Mouse (Mus musculus): ENCODE data around the gene Tusc2. TPM values are rescaled to one million over a fixed set of nuclear protein-coding genes. Genes with fewer than 3 reads are reported as not detected.
A peak's percentile ranks its signal among the peaks of the same experiment; 100 is the strongest.

The Tusc2 gene
- polyA plus RNA-seq, 1 experiment from 2014 or later: 88.2 TPM

GRCm38 (mm10) chr9:107549297-107550074, 13.6 kb upstream of the Tusc2 start:
- Histone ChIP-seq H3K27ac (ENCODE audit: low read depth, low read length) (no peak overlapping the region), H3K36me3 (ENCODE audit: control insufficient read depth, insufficient read depth, low read length) (no peaks in the 10 kb centered on the region), H3K9ac (ENCODE audit: low read depth, low read length) (no peak overlapping the region), H3K4me2 (replicated peaks; ENCODE audit: low read depth, low read length) (no peak overlapping the region), H3K9me3 (ENCODE audit: control insufficient read depth, low read length) (no peaks in the 10 kb centered on the region), H3K27me3 (ENCODE audit: control insufficient read depth, insufficient read depth, low read length) (peaks cover 35% of the 10 kb centered on the region), H3K4me3 (ENCODE audit: low read depth, low read length) (no peak overlapping the region), H3K4me1 (replicated peaks; ENCODE audit: control insufficient read depth, insufficient read depth, low read length) (peaks cover 18% of the 10 kb centered on the region; the same call in 1 of the 2 replicates)
- WGBS: 87% methylated on average over 20 of the region's 20 CpGs
- DNase-seq (ENCODE audit: low spot score) (no peak), ATAC-seq (ENCODE audit: low FRiP score) (no peak)

GRCm38 (mm10) chr9:107550491-107551116, 12.5 kb upstream of the Tusc2 start:
- ATAC-seq (ENCODE audit: low FRiP score) (no peak), DNase-seq (ENCODE audit: low spot score) (no peak)
- H3K27me3 ChIP-seq (ENCODE audit: control insufficient read depth, insufficient read depth, low read length): peaks cover 35% of the 10 kb centered on the region
- peak overlapping the region; percentile 67; the same call in 1 of the 2 replicates for H3K4me2 ChIP-seq (replicated peaks; ENCODE audit: low read depth, low read length)
- 23% methylated on average over 23 of the region's 23 CpGs for WGBS
- H3K27ac ChIP-seq (ENCODE audit: low read depth, low read length): no peak overlapping the region
- H3K36me3 ChIP-seq (ENCODE audit: control insufficient read depth, insufficient read depth, low read length): no peaks in the 10 kb centered on the region
- H3K4me3 ChIP-seq (ENCODE audit: low read depth, low read length): no peak overlapping the region
- no peaks in the 10 kb centered on the region for H3K9me3 ChIP-seq (ENCODE audit: control insufficient read depth, low read length)
- peaks cover 20% of the 10 kb centered on the region; the same call in 1 of the 2 replicates for H3K4me1 ChIP-seq (replicated peaks; ENCODE audit: control insufficient read depth, insufficient read depth, low read length)
- 0 out of 2 replicates have a peak overlapping the region, but pooled peaks have one; percentile 55 for H3K9ac ChIP-seq (ENCODE audit: low read depth, low read length)

GRCm38 (mm10) chr9:107551117-107551889, 11.8 kb upstream of the Tusc2 start, which contains the start of gene Rassf1:
TSS of gene Rassf1 (plus strand) at chr9:107551555.
- H3K4me2 ChIP-seq (replicated peaks; ENCODE audit: low read depth, low read length): peak within 1 kb of the TSS; percentile 67
- under 1% methylated on average over 63 of the region's 63 CpGs for WGBS
- H3K27ac ChIP-seq (ENCODE audit: low read depth, low read length): no peak within 1 kb of the TSS
- ATAC-seq (ENCODE audit: low FRiP score): no peak
- H3K4me3 ChIP-seq (ENCODE audit: low read depth, low read length): peak within 1 kb of the TSS; percentile 36
- H3K36me3 ChIP-seq (ENCODE audit: control insufficient read depth, insufficient read depth, low read length): no peaks in the 10 kb centered on the region
- DNase-seq (ENCODE audit: low spot score): peak; percentile 70
- H3K4me1 ChIP-seq (replicated peaks; ENCODE audit: control insufficient read depth, insufficient read depth, low read length): peaks cover 22% of the 10 kb centered on the region; the same call in 1 of the 2 replicates
- peaks cover 35% of the 10 kb centered on the region for H3K27me3 ChIP-seq (ENCODE audit: control insufficient read depth, insufficient read depth, low read length)
- H3K9me3 ChIP-seq (ENCODE audit: control insufficient read depth, low read length): no peaks in the 10 kb centered on the region
- H3K9ac ChIP-seq (ENCODE audit: low read depth, low read length): peak within 1 kb of the TSS; percentile 55

DNA sequence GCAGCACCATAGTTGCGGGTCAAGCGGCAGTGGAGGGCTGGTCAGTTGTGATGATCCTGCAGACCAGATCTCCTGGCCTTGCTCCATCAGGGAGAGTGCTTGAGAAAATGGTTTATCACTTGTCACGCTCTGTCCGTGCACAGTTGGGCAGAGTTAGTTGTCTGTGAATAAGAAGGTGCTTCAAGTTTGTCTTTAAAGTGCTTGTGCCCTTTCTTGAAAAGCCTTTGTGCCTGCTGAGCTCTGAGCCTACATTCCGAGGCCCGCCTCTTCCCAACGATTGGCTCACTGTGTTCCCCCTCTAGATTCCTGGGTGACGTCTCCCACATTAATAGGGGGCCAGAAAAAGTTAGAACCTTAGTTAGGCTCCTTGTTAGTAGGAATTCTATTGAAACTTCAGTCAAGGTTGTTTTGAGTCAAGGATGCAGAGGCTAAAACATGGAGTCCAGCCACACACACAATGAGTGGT, 11.1 kb upstream of the Tusc2 start:
- 4% methylated on average over 8 of the region's 8 CpGs for WGBS
- H3K27me3 ChIP-seq (ENCODE audit: control insufficient read depth, insufficient read depth, low read length): peaks cover 35% of the 10 kb centered on the region
- ATAC-seq (ENCODE audit: low FRiP score) (no peak), DNase-seq (ENCODE audit: low spot score) (no peak)
- peak overlapping the region; percentile 67 for H3K4me2 ChIP-seq (replicated peaks; ENCODE audit: low read depth, low read length)
- H3K27ac ChIP-seq (ENCODE audit: low read depth, low read length): no peak overlapping the region
- H3K4me3 ChIP-seq (ENCODE audit: low read depth, low read length): peak overlapping the region; percentile 36
- H3K4me1 ChIP-seq (replicated peaks; ENCODE audit: control insufficient read depth, insufficient read depth, low read length): peaks cover 19% of the 10 kb centered on the region; the same call in 1 of the 2 replicates
- no peaks in the 10 kb centered on the region for H3K9me3 ChIP-seq (ENCODE audit: control insufficient read depth, low read length)
- no peaks in the 10 kb centered on the region for H3K36me3 ChIP-seq (ENCODE audit: control insufficient read depth, insufficient read depth, low read length)
- peak overlapping the region; percentile 55 for H3K9ac ChIP-seq (ENCODE audit: low read depth, low read length)

- 0 out of 2 replicates have a peak, but pooled peaks cover 3% of the 10 kb centered on the region for H3K36me3 ChIP-seq (ENCODE audit: control insufficient read depth, insufficient read depth, low read length)
- peaks cover 35% of the 10 kb centered on the region for H3K27me3 ChIP-seq (ENCODE audit: control insufficient read depth, insufficient read depth, low read length)
- no peaks in the 10 kb centered on the region for H3K9me3 ChIP-seq (ENCODE audit: control insufficient read depth, low read length)
- 82% methylated on average over 5 of the region's 5 CpGs for WGBS
- H3K4me1 ChIP-seq (replicated peaks; ENCODE audit: control insufficient read depth, insufficient read depth, low read length): peaks cover 14% of the 10 kb centered on the region; the same call in 1 of the 2 replicates
- no peak overlapping the region for H3K27ac ChIP-seq (ENCODE audit: low read depth, low read length)
- ATAC-seq (ENCODE audit: low FRiP score) (no peak), DNase-seq (ENCODE audit: low spot score) (no peak)
- H3K4me2 ChIP-seq (replicated peaks; ENCODE audit: low read depth, low read length): no peak overlapping the region
- H3K4me3 ChIP-seq (ENCODE audit: low read depth, low read length): peak overlapping the region; percentile 77; the same call in 1 of the 2 replicates
- H3K9ac ChIP-seq (ENCODE audit: low read depth, low read length): no peak overlapping the region
Measured at GRCm38 (mm10) chr9:107552690-107553393, 10.2 kb upstream of the Tusc2 start.

DNA sequence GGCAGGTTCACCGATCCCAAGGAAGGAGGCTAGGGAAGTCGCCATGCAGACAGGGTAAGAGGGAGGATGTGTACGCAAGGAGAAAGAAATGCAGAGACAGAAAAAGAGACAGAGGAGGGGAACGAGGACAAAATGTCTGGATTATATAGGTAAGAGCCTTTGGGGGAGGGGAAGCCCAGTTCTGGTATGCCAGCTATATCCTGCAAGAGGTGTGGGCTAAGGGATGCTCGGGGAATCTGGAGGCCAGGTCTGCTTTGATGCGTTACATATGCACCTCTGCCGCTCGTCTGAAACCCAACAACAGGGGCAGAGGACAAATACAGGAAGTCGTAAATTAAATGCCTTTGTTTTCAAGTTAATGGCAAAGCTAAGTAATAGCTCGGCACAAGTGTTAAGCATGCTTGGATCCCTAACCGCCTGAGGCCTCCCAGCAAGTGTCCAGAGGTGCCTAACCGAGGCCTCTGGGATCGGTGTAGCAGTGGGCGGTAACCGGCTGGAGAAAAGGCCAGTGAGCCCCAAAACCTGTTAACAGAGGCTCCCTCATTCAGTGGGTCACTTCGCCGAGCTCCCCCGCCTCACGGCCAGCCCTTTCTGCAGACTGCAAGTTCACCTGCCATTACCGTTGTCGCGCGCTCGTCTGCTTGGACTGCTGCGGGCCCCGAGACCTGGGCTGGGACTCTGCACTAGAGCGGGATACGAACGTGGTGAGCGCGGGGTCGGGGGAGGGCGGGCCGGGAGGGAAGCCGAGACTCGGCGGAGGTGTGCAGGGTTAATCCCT, 9.3 kb upstream of the Tusc2 start:
- no peak for DNase-seq (ENCODE audit: low spot score)
- peaks cover 33% of the 10 kb centered on the region for H3K27me3 ChIP-seq (ENCODE audit: control insufficient read depth, insufficient read depth, low read length)
- no peaks in the 10 kb centered on the region for H3K9me3 ChIP-seq (ENCODE audit: control insufficient read depth, low read length)
- peak overlapping the region; percentile 58 for H3K9ac ChIP-seq (ENCODE audit: low read depth, low read length)
- peak overlapping the region; percentile 77 for H3K4me3 ChIP-seq (ENCODE audit: low read depth, low read length)
- H3K4me1 ChIP-seq (replicated peaks; ENCODE audit: control insufficient read depth, insufficient read depth, low read length): peaks cover 14% of the 10 kb centered on the region; the same call in 1 of the 2 replicates
- peak overlapping the region; percentile 43 for H3K27ac ChIP-seq (ENCODE audit: low read depth, low read length)
- WGBS: 6% methylated on average over 37 of the region's 37 CpGs
- ATAC-seq (ENCODE audit: low FRiP score): peak; percentile 14
- peaks cover 8% of the 10 kb centered on the region; the same call in 1 of the 2 replicates for H3K36me3 ChIP-seq (ENCODE audit: control insufficient read depth, insufficient read depth, low read length)
- H3K4me2 ChIP-seq (replicated peaks; ENCODE audit: low read depth, low read length): peak overlapping the region; percentile 91

- Histone ChIP-seq H3K27me3 (ENCODE audit: control insufficient read depth, insufficient read depth, low read length) (peaks cover 29% of the 10 kb centered on the region), H3K36me3 (ENCODE audit: control insufficient read depth, insufficient read depth, low read length) (peaks cover 8% of the 10 kb centered on the region), H3K4me2 (replicated peaks; ENCODE audit: low read depth, low read length) (peak overlapping the region; percentile 91), H3K4me1 (replicated peaks; ENCODE audit: control insufficient read depth, insufficient read depth, low read length) (peaks cover 14% of the 10 kb centered on the region; the same call in 1 of the 2 replicates), H3K4me3 (ENCODE audit: low read depth, low read length) (peak overlapping the region; percentile 77), H3K27ac (ENCODE audit: low read depth, low read length) (peak overlapping the region; percentile 79), H3K9me3 (ENCODE audit: control insufficient read depth, low read length) (no peaks in the 10 kb centered on the region), H3K9ac (ENCODE audit: low read depth, low read length) (peak overlapping the region; percentile 79)
- DNase-seq (ENCODE audit: low spot score) (peak; percentile 99), ATAC-seq (ENCODE audit: low FRiP score) (peak; percentile 94)
- 2% methylated on average over 52 of the region's 53 CpGs for WGBS
Measured at GRCm38 (mm10) chr9:107554319-107554825, 8.7 kb upstream of the Tusc2 start.
